Mouse (Mus musculus) heart, embryonic 12.5 days (tissue): ENCODE data around the gene Scpep1. TPM values are rescaled to one million over a fixed set of nuclear protein-coding genes. Genes with fewer than 3 reads are reported as not detected.

ENCODE experiments used
- ATAC-seq: fragments of 200-750 bp; cut with Nextera tagmentation; 2 replicates; pipeline ENCODE4 v1.8.0; 2017; ENCODE audit warnings: moderate TSS enrichment, moderate library complexity; ENCODE audit not compliant: insufficient number of reproducible peaks, low FRiP score
- H3K27ac ChIP-seq: fragments of 300-500 bp; sonication (generic); 2 replicates; pipeline ENCODE4 v1.5.1; 2016; ENCODE audit warnings: mild to moderate bottlenecking, moderate library complexity; ENCODE audit not compliant: poor library complexity, severe bottlenecking
- H3K27me3 ChIP-seq: fragments of 300-500 bp; sonication (generic); replicated peaks from 2 replicates; pipeline ENCODE4 v1.6.1; 2016; ENCODE audit warnings: mild to moderate bottlenecking, moderate library complexity
- H3K36me3 ChIP-seq: fragments of 300-500 bp; sonication (generic); 2 replicates; pipeline ENCODE4 v1.6.1; 2016; ENCODE audit warnings: mild to moderate bottlenecking, moderate library complexity
- H3K4me1 ChIP-seq: fragments of 300-500 bp; sonication (generic); replicated peaks from 2 replicates; pipeline ENCODE4 v1.6.1; 2016; ENCODE audit warnings: mild to moderate bottlenecking
- H3K4me2 ChIP-seq: fragments of 300-500 bp; sonication (generic); 2 replicates; pipeline ENCODE4 v1.6.1; 2016; ENCODE audit warnings: mild to moderate bottlenecking, moderate library complexity
- H3K4me3 ChIP-seq: fragments of 300-500 bp; sonication (generic); 2 replicates; pipeline ENCODE4 v1.5.1; 2016; ENCODE audit warnings: mild to moderate bottlenecking
- H3K9ac ChIP-seq: fragments of 300-500 bp; sonication (generic); 2 replicates; pipeline ENCODE4 v1.6.1; 2016; ENCODE audit warnings: mild to moderate bottlenecking, moderate library complexity
- H3K9me3 ChIP-seq: fragments of 300-500 bp; sonication (generic); replicated peaks from 2 replicates; pipeline ENCODE4 v1.6.1; 2016; ENCODE audit warnings: mild to moderate bottlenecking, moderate library complexity
- WGBS: fragments of 180-500 bp; shearing (Covaris S2); methylation state at CpG from one replicate; pipeline ENCODE4 v1.1.7; 2016; 5-methylcytosine and 5-hydroxymethylcytosine counted together
- polyA plus RNA-seq: library from polyadenylated mRNA; unstranded; fragments of >200 nt; fragmentation: Nextera tagmentation; extraction: Ambion mirVana; gene quantifications from 2 replicates; pipeline ENCODE4 v1.2.1, GENCODE M21; 2016

Gene Scpep1
- polyA plus RNA-seq, 1 experiment from 2014 or later, result 47.5 TPM

DNA sequence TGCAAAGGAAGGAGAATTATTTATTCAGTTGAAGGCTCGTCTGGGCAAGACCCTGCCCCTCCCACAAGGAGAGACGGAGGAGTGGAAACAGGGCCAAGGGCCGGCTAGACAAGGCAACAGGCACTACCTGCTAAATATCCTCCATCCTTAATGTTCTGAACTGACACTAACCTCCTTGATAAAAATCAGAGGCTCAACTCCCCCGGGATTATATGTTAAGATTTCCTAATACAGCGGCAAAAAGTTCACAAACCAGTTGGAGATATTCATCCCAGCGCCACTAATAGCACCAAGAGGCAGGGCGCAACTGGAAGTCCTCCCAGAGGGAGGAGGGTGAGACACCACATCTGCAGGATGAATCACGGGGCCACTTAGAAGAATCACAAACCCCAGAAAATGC, 6.4 kb downstream of the Scpep1 start:
- no peak overlapping the region for H3K4me3 ChIP-seq
- H3K27ac ChIP-seq, result no peak overlapping the region
- no peak overlapping the region for H3K9ac ChIP-seq
- no peak overlapping the region for H3K4me2 ChIP-seq
- peaks cover 37% of the 10 kb centered on the region for H3K36me3 ChIP-seq
- 0 out of 2 replicates have a peak, but pooled peaks cover 3% of the 10 kb centered on the region for H3K4me1 ChIP-seq
- 74% methylated on average over 8 of the region's 8 CpGs for WGBS
- H3K27me3 ChIP-seq, result no peaks in the 10 kb centered on the region
- no peak for ATAC-seq
- H3K9me3 ChIP-seq, result no peaks in the 10 kb centered on the region

GRCm38 (mm10) chr11:88945971-88946585, 9.2 kb downstream of the Scpep1 start:
- Histone ChIP-seq H3K36me3 (peaks cover 41% of the 10 kb centered on the region), H3K27ac (no peak overlapping the region)
- WGBS, result 57% methylated on average over 8 of the region's 8 CpGs

GRCm38 (mm10) chr11:88941489-88941888, 13.8 kb downstream of the Scpep1 start:
- Histone ChIP-seq H3K9me3 (no peaks in the 10 kb centered on the region), H3K27me3 (no peaks in the 10 kb centered on the region), H3K9ac (no peak overlapping the region), H3K4me2 (no peak overlapping the region), H3K4me1 (0 out of 2 replicates have a peak, but pooled peaks cover 3% of the 10 kb centered on the region), H3K4me3 (no peak overlapping the region), H3K36me3 (peaks cover 48% of the 10 kb centered on the region), H3K27ac (no peak overlapping the region)
- WGBS, result 72% methylated on average over 12 of the region's 12 CpGs
- no peak for ATAC-seq

More at GRCm38 (mm10) chr11:88945971-88946585, 9.2 kb downstream of the Scpep1 start:
- Histone ChIP-seq H3K4me2 (no peak overlapping the region), H3K4me1 (0 out of 2 replicates have a peak, but pooled peaks cover 3% of the 10 kb centered on the region), H3K9ac (no peak overlapping the region), H3K27me3 (no peaks in the 10 kb centered on the region), H3K4me3 (no peak overlapping the region), H3K9me3 (no peaks in the 10 kb centered on the region)
- no peak for ATAC-seq

DNA sequence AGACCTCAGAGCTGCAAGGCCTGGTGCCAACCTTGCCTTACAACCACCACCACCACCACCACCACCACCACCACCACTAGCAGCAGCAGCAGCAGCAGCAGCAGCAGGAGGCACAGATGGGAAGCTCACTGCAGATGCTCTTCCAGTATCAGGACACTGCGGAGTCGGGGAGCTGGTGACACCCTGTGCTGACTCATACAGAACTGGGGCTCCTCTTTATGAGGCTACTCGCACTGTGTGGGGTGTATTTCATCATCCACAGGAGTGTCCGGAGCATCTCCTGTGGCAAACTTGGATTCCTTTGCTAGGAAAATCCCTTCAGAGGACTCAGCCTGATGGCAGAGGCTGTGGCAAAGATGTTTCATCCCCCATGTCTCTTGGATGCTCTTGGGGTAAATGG, 15.6 kb downstream of the Scpep1 start:
- H3K27ac ChIP-seq, result no peak overlapping the region
- H3K9me3 ChIP-seq, result no peaks in the 10 kb centered on the region
- no peak overlapping the region for H3K4me2 ChIP-seq
- H3K4me1 ChIP-seq, result no peaks in the 10 kb centered on the region
- ATAC-seq, result no peak
- no peaks in the 10 kb centered on the region for H3K27me3 ChIP-seq
- peaks cover 38% of the 10 kb centered on the region for H3K36me3 ChIP-seq
- H3K4me3 ChIP-seq, result no peak overlapping the region
- no peak overlapping the region for H3K9ac ChIP-seq
- WGBS, result 89% methylated on average over 4 of the region's 4 CpGs

DNA sequence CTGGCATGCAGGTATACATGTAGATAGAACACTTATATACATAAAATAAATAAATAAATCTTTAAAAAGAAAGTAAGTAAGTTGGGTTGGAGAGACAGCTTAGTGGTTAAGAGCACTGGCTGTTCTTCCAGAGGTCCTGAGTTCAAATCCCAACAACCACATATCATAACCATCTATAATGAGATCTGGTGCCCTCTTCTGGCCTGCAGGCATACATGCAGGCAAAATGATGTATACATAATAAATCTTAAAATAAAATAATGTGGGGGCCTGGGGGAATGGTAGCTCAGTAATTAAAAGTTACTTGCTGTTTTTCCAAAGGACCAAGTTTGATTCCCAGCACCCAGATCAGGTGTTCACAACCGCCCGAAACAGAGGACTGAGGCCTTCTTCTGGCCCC, 16.5 kb downstream of the Scpep1 start:
- Histone ChIP-seq H3K4me1 (no peaks in the 10 kb centered on the region), H3K4me2 (no peak overlapping the region), H3K27ac (no peak overlapping the region), H3K9ac (no peak overlapping the region), H3K27me3 (no peaks in the 10 kb centered on the region), H3K9me3 (no peaks in the 10 kb centered on the region), H3K36me3 (peaks cover 37% of the 10 kb centered on the region), H3K4me3 (no peak overlapping the region)
- WGBS, result 93% methylated on average over 2 of the region's 2 CpGs
- no peak for ATAC-seq

GRCm38 (mm10) chr11:88937886-88938285, 17.4 kb downstream of the Scpep1 start:
- WGBS, result 84% methylated on average over 2 of the region's 2 CpGs
- no peak overlapping the region for H3K27ac ChIP-seq
- peaks cover 40% of the 10 kb centered on the region for H3K36me3 ChIP-seq
- no peak overlapping the region for H3K4me2 ChIP-seq
- H3K27me3 ChIP-seq, result no peaks in the 10 kb centered on the region
- no peak overlapping the region for H3K4me3 ChIP-seq
- no peak for ATAC-seq
- H3K9me3 ChIP-seq, result no peaks in the 10 kb centered on the region
- no peaks in the 10 kb centered on the region for H3K4me1 ChIP-seq
- H3K9ac ChIP-seq, result no peak overlapping the region

GRCm38 (mm10) chr11:88934089-88935000, 20.9 kb downstream of the Scpep1 start:
- no peak for ATAC-seq
- H3K4me2 ChIP-seq, result no peak overlapping the region
- H3K36me3 ChIP-seq, result peaks cover 36% of the 10 kb centered on the region
- no peak overlapping the region for H3K4me3 ChIP-seq
- no peak overlapping the region for H3K27ac ChIP-seq
- H3K4me1 ChIP-seq, result no peaks in the 10 kb centered on the region
- no peaks in the 10 kb centered on the region for H3K9me3 ChIP-seq
- no peak overlapping the region for H3K9ac ChIP-seq
- WGBS, result 88% methylated on average over 19 of the region's 19 CpGs
- H3K27me3 ChIP-seq, result no peaks in the 10 kb centered on the region

GRCm38 (mm10) chr11:88933030-88933429, 22.2 kb downstream of the Scpep1 start:
- Histone ChIP-seq H3K4me3 (no peak overlapping the region), H3K27me3 (no peaks in the 10 kb centered on the region), H3K36me3 (peaks cover 42% of the 10 kb centered on the region), H3K4me2 (no peak overlapping the region), H3K27ac (no peak overlapping the region), H3K9ac (no peak overlapping the region), H3K4me1 (no peaks in the 10 kb centered on the region), H3K9me3 (no peaks in the 10 kb centered on the region)
- WGBS, result 85% methylated on average over 9 of the region's 9 CpGs
- ATAC-seq, result no peak

DNA sequence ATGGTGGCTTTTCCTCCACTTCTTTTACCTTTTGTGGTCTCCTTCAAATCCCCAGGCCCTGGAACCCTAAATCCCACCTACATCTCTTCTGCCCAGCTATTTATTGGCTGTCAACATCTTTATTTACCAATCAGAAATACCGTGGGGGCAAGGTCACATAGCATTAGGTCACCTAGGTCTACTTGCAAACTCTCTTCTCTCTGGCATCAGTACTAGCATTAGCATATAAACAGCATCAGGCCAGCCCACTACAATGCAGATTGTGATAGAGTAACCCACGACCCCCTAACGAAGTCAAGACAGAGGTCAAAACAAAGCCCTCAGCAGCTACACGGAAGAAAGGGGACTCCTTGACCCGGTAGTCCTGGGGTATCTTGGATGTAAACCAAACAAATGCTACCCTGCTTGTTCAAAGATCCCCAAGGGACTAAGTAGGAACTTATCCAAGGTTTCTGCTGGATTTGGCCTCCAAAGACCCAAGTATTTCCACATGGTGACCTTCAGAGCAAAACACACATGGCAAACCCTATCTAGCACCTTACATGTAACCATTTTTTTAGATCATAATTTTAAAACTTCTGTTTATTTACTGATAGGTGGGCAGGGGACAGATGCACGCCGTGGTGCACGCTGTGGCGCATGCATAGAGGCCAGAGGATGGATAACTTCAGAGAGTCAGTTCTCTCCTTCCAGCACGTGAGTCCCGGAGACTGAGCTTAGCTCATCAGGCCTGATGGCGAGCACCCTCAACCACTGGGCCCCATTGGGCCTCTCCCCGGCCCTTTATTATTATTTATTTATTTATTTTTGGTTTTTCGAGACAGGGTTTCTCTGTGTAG, 23.4 kb downstream of the Scpep1 start:
- Histone ChIP-seq H3K4me2 (no peak overlapping the region), H3K4me3 (no peak overlapping the region), H3K9ac (no peak overlapping the region), H3K4me1 (no peaks in the 10 kb centered on the region), H3K9me3 (no peaks in the 10 kb centered on the region), H3K27ac (no peak overlapping the region), H3K27me3 (no peaks in the 10 kb centered on the region), H3K36me3 (peaks cover 52% of the 10 kb centered on the region)
- 79% methylated on average over 14 of the region's 14 CpGs for WGBS
- ATAC-seq, result no peak

DNA sequence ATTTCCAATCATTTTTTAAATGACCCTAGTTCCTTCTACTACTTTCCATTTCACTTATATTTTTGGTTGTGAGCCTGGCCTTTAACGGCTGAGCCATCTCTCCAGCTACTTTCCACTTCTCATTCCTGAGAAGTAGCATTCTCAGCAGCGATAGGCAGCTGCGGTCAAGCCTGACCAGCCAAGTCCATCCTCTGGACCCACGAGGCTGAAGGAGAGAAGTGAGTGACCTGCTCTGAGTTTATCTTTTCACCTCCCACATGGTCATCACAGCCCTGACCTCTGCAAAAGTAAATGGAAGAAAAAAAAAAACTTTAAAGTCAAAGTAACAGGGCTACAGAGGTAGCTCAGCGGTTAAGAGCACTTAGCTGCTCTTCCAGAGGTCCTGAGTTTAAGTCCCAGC, 28.7 kb downstream of the Scpep1 start:
- no peak overlapping the region for H3K4me3 ChIP-seq
- no peaks in the 10 kb centered on the region for H3K9me3 ChIP-seq
- H3K27ac ChIP-seq, result no peak overlapping the region
- no peak overlapping the region for H3K9ac ChIP-seq
- 70% methylated on average over 5 of the region's 5 CpGs for WGBS
- no peaks in the 10 kb centered on the region for H3K4me1 ChIP-seq
- peaks cover 64% of the 10 kb centered on the region for H3K36me3 ChIP-seq
- H3K4me2 ChIP-seq, result no peak overlapping the region
- no peak for ATAC-seq
- H3K27me3 ChIP-seq, result no peaks in the 10 kb centered on the region
